Mouse (Mus musculus): ENCODE results near the gene Chrna1. TPM values are rescaled to one million over a fixed set of nuclear protein-coding genes. Genes with fewer than 3 reads are reported as not detected.
A peak's percentile ranks its signal among the peaks of the same experiment; 100 is the strongest.

Gene Chrna1
- polyA plus RNA-seq (2014; fragmentation: Nextera tagmentation; extraction: Ambion mirVana), result 0.08 and 0.20 TPM in 2 replicates

DNA sequence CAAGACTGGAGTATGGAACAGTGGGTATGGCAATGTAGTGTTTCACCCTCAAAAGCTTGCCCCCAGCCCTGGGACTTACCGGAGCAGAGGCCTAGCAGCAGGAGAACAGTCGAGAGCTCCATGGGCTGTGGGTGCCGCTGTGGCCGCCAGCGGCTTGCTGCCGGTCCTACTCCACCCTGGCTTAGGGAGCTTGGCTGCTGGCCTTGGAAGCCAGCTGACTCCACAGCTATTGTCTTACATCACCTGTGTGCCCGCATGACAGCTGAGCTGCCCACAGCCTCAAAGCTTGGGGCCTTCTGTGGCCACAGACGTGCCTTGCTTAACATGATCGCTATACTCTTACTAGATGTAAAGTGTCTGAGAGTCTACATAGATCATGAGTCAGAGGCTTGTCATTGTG is at the start of gene Chrna1:
Gene Chrna1 (minus strand): TSS at position 173 of the 400 bp plus-strand sequence.
- no peak for DNase-seq (ENCODE audit: low spot score)

DNA sequence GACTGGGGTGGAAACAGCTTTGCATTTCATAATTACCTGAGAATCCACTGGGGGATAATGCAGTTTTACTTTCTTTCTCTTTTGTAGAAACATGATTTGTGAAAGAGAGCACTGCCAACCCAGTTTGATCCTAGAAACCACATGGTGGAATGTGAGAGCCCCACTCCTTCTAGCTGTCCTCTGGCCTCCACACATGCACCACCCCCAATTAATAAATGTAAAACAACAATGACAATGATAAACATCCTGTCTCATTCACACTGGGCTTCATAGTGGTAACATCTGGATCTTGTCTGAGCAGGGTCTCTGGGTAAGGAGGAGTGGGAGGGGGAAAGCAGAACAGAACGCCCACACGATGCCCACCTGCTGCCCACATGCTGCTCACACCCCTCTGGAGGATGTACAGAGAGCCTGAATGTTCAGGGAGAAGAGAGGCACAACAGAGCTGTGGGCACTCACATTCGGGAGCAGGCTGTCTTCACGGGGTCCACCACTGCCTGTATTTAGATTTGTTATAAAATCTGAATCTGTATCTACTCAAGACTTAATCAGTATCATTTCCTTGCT is 38.4 kb upstream of the Chrna1 start:
- no peak overlapping the region for H3K9ac ChIP-seq (ENCODE audit: low read length)
- ATAC-seq (replicated peaks; ENCODE audit: low FRiP score, low TSS enrichment, low read depth), result no peak

More for the DNA sequence above, at the start of gene Chrna1:
- Histone ChIP-seq H3K27ac (ENCODE audit: low read depth) (no peak within 1 kb of the TSS), H3K36me3 (ENCODE audit: control insufficient read depth, insufficient read depth, low read length) (no peaks in the 10 kb centered on the region), H3K4me2 (ENCODE audit: low read length) (no peak within 1 kb of the TSS), H3K27me3 (replicated peaks; ENCODE audit: control insufficient read depth, insufficient read depth, low read length) (no peaks in the 10 kb centered on the region), H3K4me1 (replicated peaks; ENCODE audit: control insufficient read depth, insufficient read depth, low read length) (no peaks in the 10 kb centered on the region), H3K4me3 (ENCODE audit: low read depth, low read length) (no peak within 1 kb of the TSS), H3K9me3 (ENCODE audit: control insufficient read depth, low read length) (no peaks in the 10 kb centered on the region), H3K9ac (ENCODE audit: low read length) (no peak within 1 kb of the TSS)
- WGBS, result 90% methylated on average over 9 of the region's 9 CpGs
- ATAC-seq (replicated peaks; ENCODE audit: low FRiP score, low TSS enrichment, low read depth), result no peak

DNA sequence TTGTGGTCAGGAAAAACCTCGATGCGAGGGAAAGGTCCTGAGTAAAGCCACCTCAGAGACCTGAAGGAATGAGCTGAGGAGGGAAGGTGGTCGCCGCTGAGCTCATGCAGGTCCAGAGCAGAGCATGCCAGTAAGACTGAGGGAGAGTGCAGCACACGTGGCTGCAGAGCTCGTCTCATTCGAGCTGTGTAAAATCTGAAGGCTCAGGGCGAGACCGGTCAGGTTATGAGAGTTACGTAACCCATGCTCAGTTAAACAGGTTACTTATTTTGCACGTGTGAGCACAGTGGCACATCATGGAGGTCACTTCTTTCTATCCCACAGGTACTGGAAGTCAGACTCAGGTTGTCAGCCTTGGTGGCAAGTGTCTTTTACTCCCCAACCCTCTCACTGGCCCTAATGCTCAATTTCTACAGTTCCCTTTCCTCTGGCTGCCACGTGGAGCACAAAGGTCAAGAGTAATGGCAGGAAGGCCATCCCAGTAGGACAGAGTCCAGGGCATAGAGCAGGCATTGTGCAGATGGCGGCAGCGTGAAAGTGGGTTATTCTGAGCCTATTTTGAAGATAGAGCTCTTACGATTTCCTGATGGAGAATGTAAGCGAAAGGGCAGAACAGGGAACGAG is 36.4 kb upstream of the Chrna1 start:
- Histone ChIP-seq H3K4me2 (ENCODE audit: low read length) (no peak overlapping the region), H3K4me3 (ENCODE audit: low read depth, low read length) (no peak overlapping the region), H3K27ac (ENCODE audit: low read depth) (no peak overlapping the region), H3K9me3 (ENCODE audit: control insufficient read depth, low read length) (no peaks in the 10 kb centered on the region), H3K36me3 (ENCODE audit: control insufficient read depth, insufficient read depth, low read length) (peaks cover 15% of the 10 kb centered on the region), H3K9ac (ENCODE audit: low read length) (no peak overlapping the region), H3K27me3 (replicated peaks; ENCODE audit: control insufficient read depth, insufficient read depth, low read length) (no peaks in the 10 kb centered on the region), H3K4me1 (replicated peaks; ENCODE audit: control insufficient read depth, insufficient read depth, low read length) (no peaks in the 10 kb centered on the region)
- DNase-seq (ENCODE audit: low spot score) (peak; percentile 36), ATAC-seq (replicated peaks; ENCODE audit: low FRiP score, low TSS enrichment, low read depth) (no peak)
- 84% methylated on average over 17 of the region's 17 CpGs for WGBS

More for the DNA sequence above, 38.4 kb upstream of the Chrna1 start:
- Histone ChIP-seq H3K4me3 (ENCODE audit: low read depth, low read length) (no peak overlapping the region), H3K27me3 (replicated peaks; ENCODE audit: control insufficient read depth, insufficient read depth, low read length) (no peaks in the 10 kb centered on the region), H3K27ac (ENCODE audit: low read depth) (no peak overlapping the region), H3K9me3 (ENCODE audit: control insufficient read depth, low read length) (no peaks in the 10 kb centered on the region), H3K4me1 (replicated peaks; ENCODE audit: control insufficient read depth, insufficient read depth, low read length) (no peaks in the 10 kb centered on the region), H3K36me3 (ENCODE audit: control insufficient read depth, insufficient read depth, low read length) (peaks cover 25% of the 10 kb centered on the region), H3K4me2 (ENCODE audit: low read length) (no peak overlapping the region)
- 43% methylated on average over 4 of the region's 4 CpGs for WGBS
- no peak for DNase-seq (ENCODE audit: low spot score)

DNA sequence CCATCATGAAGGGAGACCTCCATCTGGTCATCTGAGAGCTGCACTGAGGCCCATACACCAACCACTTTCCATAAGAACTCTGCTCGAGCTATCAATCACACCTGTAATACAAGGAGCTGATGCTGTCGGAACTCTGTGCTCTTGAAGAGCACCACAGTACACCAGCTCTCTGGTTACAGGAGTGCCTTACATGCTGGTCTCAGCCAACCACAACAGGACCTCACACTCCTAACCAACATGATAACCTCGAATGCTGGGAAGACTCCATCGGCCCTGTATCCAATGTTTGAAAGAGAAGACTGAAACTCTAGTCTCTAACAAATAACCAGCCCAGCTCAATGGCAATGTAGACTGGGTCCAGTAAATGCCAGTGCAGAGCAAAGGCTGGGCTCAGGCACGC is 35.3 kb upstream of the Chrna1 start:
- WGBS, result 86% methylated on average over 5 of the region's 5 CpGs
- no peaks in the 10 kb centered on the region for H3K4me1 ChIP-seq (replicated peaks; ENCODE audit: control insufficient read depth, insufficient read depth, low read length)
- no peak overlapping the region for H3K4me3 ChIP-seq (ENCODE audit: low read depth, low read length)
- no peaks in the 10 kb centered on the region for H3K9me3 ChIP-seq (ENCODE audit: control insufficient read depth, low read length)
- DNase-seq (ENCODE audit: low spot score) (no peak), ATAC-seq (replicated peaks; ENCODE audit: low FRiP score, low TSS enrichment, low read depth) (no peak)
- peaks cover 15% of the 10 kb centered on the region for H3K36me3 ChIP-seq (ENCODE audit: control insufficient read depth, insufficient read depth, low read length)
- no peak overlapping the region for H3K27ac ChIP-seq (ENCODE audit: low read depth)
- H3K27me3 ChIP-seq (replicated peaks; ENCODE audit: control insufficient read depth, insufficient read depth, low read length), result no peaks in the 10 kb centered on the region
- no peak overlapping the region for H3K9ac ChIP-seq (ENCODE audit: low read length)
- no peak overlapping the region for H3K4me2 ChIP-seq (ENCODE audit: low read length)

DNA sequence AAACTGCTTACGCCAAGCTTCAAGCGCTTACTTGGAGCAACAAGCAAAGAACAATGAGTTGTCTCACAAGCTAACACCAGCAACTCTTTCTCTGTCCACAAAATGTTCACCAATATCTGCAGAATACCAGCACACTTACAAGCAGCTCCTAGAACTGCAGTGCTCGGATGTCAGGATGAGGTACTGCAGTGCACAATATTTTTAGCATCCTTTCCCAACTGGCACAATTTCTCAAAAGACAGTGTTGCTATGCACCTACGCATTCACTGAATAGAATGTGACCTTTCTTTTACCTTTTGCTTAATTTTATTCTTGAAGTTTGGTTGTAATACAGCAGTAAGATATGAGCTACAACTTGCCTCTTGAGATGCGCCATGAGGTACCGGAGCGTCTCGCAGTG is 34.2 kb upstream of the Chrna1 start:
- WGBS, result 94% methylated on average over 8 of the region's 8 CpGs
- H3K9ac ChIP-seq (ENCODE audit: low read length), result no peak overlapping the region

DNA sequence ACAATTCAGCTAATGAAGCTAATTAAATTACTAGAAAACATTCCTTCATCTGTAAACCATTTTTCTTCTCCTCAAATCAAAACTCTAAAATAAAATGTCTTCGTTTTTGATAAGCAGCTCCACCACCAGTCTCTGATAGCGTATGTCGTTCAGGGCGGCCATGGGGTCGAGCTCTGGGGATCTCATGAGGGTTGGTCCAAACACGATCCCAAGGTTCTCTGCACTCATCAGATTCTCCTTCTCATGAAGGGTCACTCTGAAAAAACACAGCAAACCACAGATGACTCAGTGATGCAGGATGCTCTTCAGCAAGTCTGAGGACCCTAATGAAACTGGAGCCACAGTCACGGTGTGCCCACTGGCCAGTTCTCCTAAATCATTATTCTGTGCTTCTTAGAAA is 32.8 kb upstream of the Chrna1 start:
- Histone ChIP-seq H3K27ac (ENCODE audit: low read depth) (no peak overlapping the region), H3K9ac (ENCODE audit: low read length) (no peak overlapping the region), H3K9me3 (ENCODE audit: control insufficient read depth, low read length) (no peaks in the 10 kb centered on the region), H3K4me1 (replicated peaks; ENCODE audit: control insufficient read depth, insufficient read depth, low read length) (no peaks in the 10 kb centered on the region), H3K27me3 (replicated peaks; ENCODE audit: control insufficient read depth, insufficient read depth, low read length) (no peaks in the 10 kb centered on the region), H3K36me3 (ENCODE audit: control insufficient read depth, insufficient read depth, low read length) (peaks cover 15% of the 10 kb centered on the region), H3K4me2 (ENCODE audit: low read length) (no peak overlapping the region), H3K4me3 (ENCODE audit: low read depth, low read length) (no peak overlapping the region)
- ATAC-seq (replicated peaks; ENCODE audit: low FRiP score, low TSS enrichment, low read depth), result no peak
- WGBS, result 95% methylated on average over 7 of the region's 7 CpGs
- DNase-seq (ENCODE audit: low spot score), result no peak

More for the DNA sequence above, 34.2 kb upstream of the Chrna1 start:
- no peaks in the 10 kb centered on the region for H3K4me1 ChIP-seq (replicated peaks; ENCODE audit: control insufficient read depth, insufficient read depth, low read length)
- no peak overlapping the region for H3K4me3 ChIP-seq (ENCODE audit: low read depth, low read length)
- H3K4me2 ChIP-seq (ENCODE audit: low read length), result no peak overlapping the region
- H3K36me3 ChIP-seq (ENCODE audit: control insufficient read depth, insufficient read depth, low read length), result peaks cover 15% of the 10 kb centered on the region
- no peaks in the 10 kb centered on the region for H3K27me3 ChIP-seq (replicated peaks; ENCODE audit: control insufficient read depth, insufficient read depth, low read length)
- no peaks in the 10 kb centered on the region for H3K9me3 ChIP-seq (ENCODE audit: control insufficient read depth, low read length)
- no peak overlapping the region for H3K27ac ChIP-seq (ENCODE audit: low read depth)
- no peak for ATAC-seq (replicated peaks; ENCODE audit: low FRiP score, low TSS enrichment, low read depth)
- peak; percentile 4 for DNase-seq (ENCODE audit: low spot score)

DNA sequence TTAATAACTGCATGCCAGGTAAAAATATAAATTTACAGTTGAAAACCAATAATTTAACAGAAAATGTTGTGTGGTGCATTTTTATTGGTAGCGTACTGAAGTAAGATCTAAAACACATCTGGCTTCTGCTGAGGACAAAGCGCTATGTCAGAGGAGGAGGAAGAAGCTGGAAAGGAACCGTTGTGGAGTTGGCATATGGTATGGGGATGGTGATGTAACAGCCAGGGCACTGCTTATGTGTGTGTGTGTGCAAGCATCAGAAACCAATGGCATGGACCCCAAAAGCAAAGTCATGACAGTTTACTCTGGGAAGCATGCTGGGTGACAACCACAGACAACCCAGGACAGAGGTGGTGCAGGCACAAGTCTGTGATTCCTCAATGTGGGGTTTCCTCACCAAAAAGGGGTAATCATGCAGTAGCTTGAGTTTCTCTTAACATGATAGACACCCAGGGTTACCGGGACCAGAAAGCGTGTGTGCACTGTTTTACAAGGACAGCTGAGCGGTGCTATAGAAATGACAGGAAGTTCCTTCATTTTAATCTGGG is 32.3 kb upstream of the Chrna1 start:
- no peak for ATAC-seq (replicated peaks; ENCODE audit: low FRiP score, low TSS enrichment, low read depth)

DNA sequence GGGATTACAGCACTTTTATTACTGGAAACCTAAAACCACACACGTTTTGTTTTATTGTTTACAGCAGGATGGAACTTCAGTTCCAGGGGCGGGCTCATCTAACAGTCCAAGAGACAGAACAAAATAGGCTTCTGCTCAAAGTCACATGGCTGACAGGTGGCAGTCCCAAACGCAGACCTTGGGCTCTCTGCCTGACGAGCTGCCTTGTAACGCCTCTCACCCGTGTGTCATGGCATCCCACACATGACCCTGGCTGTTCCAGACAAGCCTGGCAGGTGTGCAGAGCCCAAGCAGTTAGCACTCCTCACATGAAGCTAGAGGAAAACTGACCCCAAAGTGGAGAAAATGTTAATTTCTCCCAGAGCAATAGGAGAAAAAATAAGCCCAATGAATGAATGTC is 31.7 kb upstream of the Chrna1 start:
- no peaks in the 10 kb centered on the region for H3K4me1 ChIP-seq (replicated peaks; ENCODE audit: control insufficient read depth, insufficient read depth, low read length)
- H3K36me3 ChIP-seq (ENCODE audit: control insufficient read depth, insufficient read depth, low read length), result peaks cover 11% of the 10 kb centered on the region
- H3K9ac ChIP-seq (ENCODE audit: low read length), result no peak overlapping the region
- no peak overlapping the region for H3K4me2 ChIP-seq (ENCODE audit: low read length)
- DNase-seq (ENCODE audit: low spot score) (peak; percentile 31), ATAC-seq (replicated peaks; ENCODE audit: low FRiP score, low TSS enrichment, low read depth) (no peak)
- H3K4me3 ChIP-seq (ENCODE audit: low read depth, low read length), result no peak overlapping the region
- 68% methylated on average over 6 of the region's 6 CpGs for WGBS
- no peak overlapping the region for H3K27ac ChIP-seq (ENCODE audit: low read depth)
- H3K9me3 ChIP-seq (ENCODE audit: control insufficient read depth, low read length), result no peaks in the 10 kb centered on the region
- H3K27me3 ChIP-seq (replicated peaks; ENCODE audit: control insufficient read depth, insufficient read depth, low read length), result no peaks in the 10 kb centered on the region

More for the DNA sequence above, 32.3 kb upstream of the Chrna1 start:
- Histone ChIP-seq H3K4me3 (ENCODE audit: low read depth, low read length) (no peak overlapping the region), H3K4me1 (replicated peaks; ENCODE audit: control insufficient read depth, insufficient read depth, low read length) (no peaks in the 10 kb centered on the region), H3K4me2 (ENCODE audit: low read length) (no peak overlapping the region), H3K9ac (ENCODE audit: low read length) (no peak overlapping the region), H3K36me3 (ENCODE audit: control insufficient read depth, insufficient read depth, low read length) (peaks cover 12% of the 10 kb centered on the region), H3K9me3 (ENCODE audit: control insufficient read depth, low read length) (no peaks in the 10 kb centered on the region), H3K27ac (ENCODE audit: low read depth) (no peak overlapping the region), H3K27me3 (replicated peaks; ENCODE audit: control insufficient read depth, insufficient read depth, low read length) (no peaks in the 10 kb centered on the region)
- DNase-seq (ENCODE audit: low spot score), result peak; percentile 7
- WGBS, result 92% methylated on average over 6 of the region's 6 CpGs

Measured in intestine, embryonic 14.5 days (tissue).